Mouse (Mus musculus) c-Kit-positive CD71-positive TER-119-positive erythroid progenitor cells, embryonic 14.5 days (primary cell): Measurements from ENCODE around the gene Relt.
A peak's percentile ranks its signal among the peaks of the same experiment; 100 is the strongest.

Experiments
- DNase-seq: peaks from one replicate; pipeline ENCODE4 v3.0.0-alpha.2; 2013; ENCODE audit warnings: low spot score

The Relt gene

DNA sequence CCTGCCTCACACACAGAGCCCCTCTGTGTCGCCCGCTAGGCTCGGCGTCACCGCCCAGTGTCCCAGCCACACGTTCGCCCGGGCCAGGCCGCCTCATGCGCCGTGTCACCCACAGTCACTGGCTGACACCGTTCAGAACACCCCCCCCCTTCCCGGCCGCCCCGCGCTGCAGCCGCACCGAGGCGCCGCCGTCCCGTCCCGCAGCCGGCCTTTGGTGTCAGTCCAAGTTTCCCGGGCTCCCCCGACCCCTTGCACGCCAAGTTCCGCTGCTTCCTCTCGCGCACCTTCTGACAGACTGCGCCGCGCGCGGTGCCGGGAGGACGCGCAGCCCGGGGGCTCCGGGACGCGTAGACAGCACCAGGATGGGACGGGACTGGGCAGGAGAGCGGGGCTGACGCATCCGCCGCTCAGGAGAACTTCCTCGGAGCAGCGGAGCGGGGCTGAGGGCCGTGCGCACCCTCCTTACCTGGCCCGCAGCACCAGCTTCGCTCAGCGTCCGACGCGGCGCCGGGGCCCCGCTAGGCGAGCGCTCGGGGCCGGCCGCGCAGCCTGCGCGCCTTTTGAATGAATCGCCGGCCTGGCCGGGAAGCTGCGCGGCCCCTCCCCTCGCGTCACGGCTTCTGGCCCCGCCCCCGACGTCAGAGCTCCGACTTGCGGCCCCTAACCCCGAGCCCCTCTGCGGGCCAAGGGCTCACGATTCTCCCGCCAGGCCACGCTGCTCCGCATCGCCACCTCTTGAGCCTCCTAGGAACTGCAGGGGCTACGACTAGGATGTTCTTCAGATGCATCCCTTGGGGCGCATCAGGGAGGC lies at the start of gene Relt:
Gene Relt (minus strand): TSS at position 619 of the 811 bp plus-strand sequence.
- peak; percentile 97 for DNase-seq

DNA sequence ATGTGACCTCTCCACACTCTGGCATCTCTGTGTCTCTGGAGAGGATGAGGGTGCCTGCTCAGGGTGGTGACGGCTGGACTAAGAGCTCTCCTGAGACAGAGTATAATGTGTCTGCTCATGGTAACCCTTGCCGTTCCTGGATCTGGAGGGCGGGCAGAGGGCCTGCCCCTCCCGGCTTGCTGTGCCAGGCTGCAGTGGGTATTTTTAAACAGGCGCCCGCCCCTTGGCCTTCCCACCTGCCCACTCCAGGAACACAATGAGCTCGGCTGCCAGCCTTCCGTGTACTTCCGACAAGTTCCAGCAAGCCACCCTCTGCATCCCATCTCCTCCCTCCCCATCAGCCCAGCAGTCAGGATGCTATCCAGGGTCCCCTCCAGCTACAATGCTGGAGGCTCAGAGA lies 48.5 kb upstream of the Relt start:
- DNase-seq, result no peak

DNA sequence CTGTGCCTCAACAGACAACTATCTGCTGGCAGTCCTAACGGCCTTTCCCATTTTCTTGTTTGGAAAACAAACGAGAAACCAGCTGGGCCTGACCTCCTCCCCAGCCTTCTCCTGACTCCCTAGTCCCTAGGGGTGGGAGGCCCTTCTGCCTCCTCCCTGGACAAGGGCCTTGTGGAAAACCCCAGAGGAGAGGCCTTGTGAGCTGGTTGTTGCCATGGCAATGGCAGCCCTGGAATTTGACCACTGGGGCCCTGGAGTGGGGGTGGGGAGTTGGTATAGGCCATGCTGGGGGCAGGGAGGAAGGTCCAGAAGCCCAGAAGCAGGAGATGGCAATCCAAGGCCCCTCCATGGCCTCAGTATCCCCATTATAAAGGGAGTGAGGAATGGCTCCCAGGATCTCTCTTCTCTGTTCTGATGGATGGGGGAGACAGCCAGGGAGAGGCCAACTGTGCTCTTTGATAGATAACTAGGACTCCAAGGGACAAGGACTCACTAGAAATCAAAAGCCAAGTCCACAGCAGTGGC lies 48.1 kb upstream of the Relt start:
- no peak for DNase-seq

DNA sequence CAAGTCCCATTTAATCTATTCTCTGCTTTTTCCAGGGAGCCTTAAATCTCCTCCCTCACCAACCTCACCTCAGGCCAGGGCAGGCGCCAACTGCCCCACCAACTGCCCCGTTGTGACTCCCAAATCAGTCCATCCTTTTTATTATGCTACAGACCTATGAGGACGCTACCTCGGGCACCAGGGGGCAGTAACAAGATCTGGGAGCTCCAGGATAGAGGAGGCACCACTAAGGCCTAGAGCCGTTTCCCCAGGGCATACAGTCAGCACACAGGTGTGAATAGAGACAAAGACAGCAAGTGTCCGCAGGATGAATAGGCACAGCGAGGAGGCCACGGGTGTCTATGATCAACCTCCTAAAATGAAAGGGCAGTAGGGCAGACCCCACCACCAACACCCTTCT lies 45.3 kb upstream of the Relt start:
- no peak for DNase-seq

DNA sequence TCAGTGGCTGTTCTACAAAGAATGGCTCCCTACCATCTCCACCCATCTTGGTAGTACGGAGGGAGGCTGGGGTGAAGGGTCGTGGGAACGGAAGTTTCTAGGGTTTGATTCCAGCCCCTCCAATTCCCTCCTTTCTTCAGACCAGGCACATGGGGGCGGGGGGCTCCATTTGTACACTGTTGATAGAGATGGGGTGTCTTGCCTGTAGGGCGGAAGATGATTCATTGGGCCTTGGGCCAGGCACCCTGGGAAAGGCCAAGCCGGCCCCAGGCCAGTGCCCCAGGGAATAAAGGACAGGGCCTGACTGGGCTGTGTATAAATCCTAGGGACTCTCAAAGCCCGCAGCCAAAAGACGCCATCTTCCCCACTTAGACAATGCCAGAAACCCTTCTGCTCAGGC lies 44.8 kb upstream of the Relt start:
- DNase-seq, result no peak

DNA sequence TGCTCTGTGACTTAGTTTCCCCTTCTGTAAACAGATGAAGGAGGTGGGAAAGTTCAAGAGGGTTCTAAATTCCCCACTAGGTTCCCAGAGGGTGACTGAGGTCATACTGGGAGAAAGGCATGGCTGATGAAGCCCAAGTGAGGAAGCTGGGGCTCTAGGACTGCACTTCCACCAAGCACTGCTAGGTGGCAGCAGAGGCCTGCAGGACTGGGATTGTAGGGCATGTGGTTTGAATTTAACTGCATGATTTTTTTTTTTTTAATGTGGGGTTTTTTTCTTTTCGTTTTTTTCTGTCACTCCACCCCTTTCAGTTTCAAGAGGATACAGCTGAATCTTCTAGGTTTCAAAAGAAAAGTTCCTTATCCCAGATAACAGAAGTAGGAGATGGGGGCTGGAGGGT lies 44.0 kb upstream of the Relt start:
- DNase-seq, result peak; percentile 55

DNA sequence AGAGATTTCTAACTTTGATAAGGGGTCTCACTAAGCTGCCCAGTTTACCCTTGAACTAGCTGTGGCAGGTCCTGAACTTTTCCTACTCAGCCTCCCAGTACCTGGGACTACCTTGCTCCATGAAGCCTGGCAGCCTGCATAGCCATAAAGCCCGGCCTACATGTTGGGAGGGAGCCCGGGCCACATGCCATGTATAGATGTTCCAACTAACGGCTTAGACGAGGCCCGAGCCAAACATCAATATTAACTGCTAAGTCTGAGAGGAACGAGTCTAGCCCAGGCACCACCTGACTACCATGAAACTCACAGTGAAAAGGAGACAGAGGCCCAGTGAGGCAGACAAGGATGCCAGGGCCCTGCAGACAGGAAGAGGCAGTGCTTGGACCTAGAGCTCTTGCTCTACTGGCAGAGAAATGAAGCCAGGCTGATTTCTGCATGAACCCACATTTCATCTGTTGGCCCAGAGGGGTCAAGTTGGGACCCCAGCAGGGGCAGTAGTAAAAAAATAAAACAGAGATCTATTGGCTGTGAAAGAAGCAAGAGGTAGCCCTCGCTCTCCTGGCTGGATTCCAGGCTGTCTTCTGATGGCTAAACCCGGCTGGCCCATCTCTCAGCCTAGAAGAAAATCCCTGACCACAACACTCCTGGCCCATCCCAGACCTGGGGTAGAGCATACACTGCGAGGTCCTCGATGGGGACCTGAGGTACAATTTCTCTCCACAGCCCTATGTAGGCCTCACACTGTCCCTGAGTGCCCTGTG lies 43.0 kb upstream of the Relt start:
- DNase-seq, result no peak

DNA sequence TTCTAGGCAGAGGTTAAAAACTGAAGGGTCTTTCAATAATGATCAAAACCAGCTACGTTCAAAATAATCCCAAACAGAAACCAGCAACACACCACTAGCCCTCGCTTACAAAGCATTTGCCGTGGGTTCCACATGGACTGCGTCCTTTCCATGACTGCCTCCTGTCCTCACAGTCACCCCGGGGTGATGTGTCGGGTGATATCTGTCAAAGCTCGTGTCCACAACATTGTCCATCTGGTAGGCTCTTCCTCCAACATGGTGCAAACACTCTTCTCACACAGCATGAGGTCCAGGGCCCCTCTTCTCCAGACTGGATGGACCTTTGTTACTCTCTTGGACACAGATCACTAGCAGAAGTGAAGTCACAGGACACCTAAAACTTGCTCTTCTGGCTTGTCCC lies 41.8 kb upstream of the Relt start:
- no peak for DNase-seq

DNA sequence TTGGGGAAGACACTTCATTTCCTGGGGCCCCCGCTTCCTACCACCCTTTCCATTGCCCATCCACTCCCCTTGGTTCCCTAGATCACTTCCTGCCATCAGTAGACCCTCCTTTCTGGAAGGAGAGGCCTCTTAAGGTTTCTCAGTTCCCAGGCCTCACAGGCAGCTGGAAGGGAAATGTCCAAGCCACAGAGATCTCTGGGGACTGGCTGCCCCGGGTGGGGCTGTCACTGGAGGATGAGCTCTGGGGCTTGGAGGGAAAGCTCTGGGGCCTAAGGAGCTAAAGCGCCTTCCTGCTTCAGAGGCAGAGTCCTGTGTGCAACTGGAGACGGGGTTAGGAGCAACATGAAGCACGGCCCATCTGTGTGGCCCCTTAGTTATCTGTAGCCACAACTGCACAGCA lies 41.4 kb upstream of the Relt start:
- DNase-seq, result no peak

DNA sequence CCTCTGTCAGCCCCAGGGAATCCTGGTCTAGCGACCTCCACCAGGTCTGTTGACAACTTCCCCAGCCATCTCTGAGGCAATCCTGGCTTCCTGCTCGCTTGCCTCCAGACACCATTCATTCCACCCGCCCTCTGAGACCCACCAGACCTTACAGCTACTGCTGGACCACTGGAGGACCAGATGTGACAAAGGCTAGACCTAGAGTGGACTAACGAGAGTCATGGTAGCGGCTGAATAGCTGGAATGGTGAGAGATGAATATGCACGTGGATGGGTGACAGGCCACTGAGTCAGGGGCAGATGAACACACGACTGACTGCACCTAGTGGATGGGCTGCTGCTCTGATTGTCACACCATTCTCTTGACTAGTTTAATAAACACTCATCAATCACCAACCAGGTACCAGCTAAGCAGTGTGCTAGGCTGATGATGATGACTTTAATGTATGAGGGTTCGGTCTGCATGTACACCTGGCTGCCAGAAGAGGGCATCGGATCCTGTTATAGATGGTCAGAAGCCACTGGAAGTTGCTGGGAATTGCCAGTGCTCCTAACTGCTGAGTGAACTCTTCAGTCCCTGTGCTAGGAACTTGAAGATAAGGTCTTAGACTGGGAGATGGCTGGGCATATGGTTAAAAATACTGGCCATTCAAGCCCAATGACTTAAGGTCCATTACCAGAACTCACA lies 39.3 kb upstream of the Relt start:
- no peak for DNase-seq

DNA sequence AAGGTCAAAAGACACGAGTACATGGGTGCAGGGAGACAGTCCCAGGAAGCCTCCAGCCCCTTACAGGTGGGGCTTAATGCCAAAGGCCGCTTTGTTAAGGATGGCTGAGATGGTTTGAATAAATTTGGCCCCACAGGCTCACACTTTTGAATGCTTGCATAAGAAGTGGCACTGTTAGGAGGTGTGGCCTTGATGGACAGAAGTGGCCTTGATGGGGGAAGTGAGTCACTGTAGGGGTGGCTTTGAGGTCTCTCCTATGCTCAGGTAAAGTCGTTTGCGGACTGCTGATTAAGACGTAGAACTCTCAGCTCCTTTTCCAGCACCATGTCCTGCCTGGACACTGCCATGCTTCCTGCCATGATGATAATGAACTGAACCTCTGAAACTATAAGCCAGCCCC lies 34.6 kb upstream of the Relt start:
- DNase-seq, result no peak

DNA sequence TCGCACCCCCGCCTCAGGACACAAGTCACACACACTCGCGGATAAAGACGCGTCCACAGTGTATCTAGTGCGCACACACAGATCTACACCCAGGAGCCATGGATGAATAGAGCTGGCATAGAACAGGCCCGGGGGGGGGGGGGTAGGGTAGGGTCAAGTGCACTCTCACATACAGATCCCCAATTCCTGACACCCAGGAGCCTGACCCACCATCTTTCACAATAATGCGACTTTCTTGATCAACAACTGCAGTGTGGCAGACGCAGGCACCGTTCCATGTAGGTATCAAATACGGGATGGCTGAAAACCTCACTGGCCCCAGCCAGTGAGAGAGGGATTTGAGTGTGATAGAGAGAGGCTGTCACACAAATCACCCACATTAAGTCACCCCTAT lies 31.6 kb upstream of the Relt start:
- no peak for DNase-seq

DNA sequence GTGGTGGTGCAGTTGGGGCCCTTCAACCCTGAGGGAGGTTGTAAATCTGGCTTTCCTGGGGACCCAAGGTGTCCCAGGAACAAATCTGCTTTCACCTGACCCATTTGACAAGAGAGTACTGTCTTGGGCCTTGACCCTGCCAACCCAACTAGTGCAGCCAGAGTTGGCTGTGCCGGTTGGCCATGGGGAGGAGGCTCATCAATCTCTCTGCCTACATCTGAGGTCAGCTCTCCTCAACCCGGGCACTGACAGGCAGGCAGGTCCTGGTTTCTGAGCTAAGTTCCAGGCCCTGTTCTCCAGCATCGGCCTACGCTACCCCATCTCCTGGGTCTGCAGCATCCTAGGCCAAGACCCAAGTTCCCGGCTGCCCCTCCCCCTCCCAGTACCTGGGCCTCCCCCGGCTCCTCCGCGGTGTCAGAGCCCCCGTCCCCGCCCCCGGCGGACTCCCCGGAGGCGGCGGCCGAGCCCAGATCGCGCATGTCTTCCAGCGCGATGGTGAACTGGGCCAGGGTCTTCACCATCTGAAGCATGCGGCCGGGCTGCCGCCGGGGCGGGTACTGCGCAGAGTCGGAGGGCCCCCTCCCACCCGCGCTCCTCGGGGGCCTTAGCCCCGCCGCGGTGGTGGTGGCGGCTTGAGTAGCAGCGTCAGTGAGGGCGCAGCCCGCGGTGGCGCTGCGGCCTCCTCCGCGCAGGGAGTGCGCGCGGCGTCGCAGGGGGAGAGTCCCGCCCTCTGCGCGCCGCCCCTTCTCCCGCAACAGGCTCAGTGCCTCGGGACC lies 31.0 kb upstream of the Relt start:
- DNase-seq, result no peak

DNA sequence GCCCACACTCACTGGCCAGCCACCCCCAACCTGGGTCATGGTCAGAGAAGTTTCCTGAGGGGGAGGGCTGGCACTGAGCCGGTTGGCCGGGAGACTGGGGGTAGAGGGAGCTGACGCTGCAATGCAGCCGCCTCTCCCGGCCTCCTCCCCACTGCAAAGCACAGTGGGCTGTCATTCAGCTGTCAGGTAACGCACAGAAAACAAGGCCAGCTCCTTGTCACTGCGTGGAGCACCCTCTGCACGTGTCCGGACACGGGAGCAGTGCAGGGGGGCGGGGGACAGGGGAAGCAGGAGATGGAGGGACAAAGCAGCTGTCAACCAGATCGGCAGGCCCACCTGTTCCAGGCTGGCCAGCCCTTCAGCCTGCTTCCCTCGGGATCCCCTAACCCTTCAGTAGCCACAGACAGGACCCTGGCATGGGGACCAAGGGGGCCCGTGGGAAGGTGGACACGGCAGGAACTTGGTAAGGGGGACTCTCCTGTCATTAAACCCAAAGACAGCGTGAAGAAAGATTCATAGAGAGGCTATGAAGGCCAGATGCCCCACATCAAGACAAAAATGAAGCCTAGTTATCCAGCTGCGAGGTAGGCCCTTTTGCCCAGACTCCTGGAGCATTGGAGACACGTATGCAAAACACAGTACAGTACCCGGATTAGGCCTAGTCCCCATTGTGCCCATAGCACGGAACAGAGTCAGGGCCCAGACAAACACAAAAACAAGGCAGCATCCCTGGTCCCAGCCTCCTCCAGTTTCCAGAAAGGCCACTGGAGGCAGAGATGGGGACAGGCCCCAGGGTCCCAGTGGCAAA lies 30.2 kb upstream of the Relt start:
- DNase-seq, result no peak

DNA sequence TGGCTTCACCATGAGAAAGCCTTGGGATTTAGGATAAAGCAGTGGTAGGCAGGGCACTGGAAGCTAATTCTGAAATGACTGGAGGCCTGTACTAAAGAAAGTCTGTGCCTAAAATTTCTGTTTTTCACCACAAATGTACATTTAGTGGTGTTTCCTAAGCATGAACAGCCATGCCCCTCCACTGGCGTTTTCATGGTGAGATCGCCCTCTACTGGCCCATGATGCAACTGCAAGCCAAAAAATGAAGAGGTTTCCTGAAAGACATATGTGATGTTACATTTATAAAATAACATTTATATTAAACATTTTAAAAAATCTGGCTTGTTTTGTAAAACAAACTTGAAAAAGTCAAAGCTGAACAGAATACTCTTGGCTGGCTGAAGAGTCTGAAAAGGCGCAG lies 23.3 kb upstream of the Relt start:
- DNase-seq, result peak; percentile 65

DNA sequence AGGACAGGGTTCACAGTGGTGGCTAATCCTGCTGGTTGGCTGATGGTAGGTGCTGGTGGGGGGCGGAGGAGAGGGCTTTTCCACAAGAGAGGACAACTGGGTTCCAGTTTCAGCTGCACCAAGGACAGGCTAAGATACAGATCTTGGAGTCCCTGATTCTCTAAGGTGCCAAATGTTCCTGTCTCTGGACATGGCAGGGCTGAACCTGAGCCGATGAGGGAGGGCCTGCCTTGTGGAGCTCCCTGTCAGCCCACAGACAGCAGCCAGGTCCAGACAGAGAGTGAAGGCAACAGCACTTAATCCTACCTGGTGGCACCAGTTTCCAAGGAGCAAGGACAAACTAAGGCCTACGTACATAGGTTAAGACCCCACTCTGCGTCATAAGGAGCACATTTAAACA lies 21.2 kb upstream of the Relt start:
- no peak for DNase-seq

DNA sequence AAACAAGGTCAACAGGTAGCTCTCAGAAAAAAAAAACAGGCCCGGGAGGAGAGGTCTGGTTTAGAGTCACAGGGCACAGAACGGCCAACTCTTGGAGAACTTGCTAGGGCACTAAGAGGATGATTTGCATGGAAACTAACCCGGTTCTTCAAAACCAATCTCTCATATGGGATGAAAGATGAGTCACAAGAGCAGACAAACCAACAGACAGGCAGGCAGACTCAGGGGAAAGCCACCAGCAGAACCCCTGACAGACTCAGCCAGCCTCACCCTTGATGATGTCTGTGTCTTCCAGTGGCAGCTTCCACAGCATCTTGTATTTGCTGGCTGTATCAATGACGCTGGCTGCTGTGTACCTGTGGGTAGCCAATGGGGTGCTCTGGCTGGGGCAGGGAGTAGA lies 18.7 kb upstream of the Relt start:
- DNase-seq, result no peak

DNA sequence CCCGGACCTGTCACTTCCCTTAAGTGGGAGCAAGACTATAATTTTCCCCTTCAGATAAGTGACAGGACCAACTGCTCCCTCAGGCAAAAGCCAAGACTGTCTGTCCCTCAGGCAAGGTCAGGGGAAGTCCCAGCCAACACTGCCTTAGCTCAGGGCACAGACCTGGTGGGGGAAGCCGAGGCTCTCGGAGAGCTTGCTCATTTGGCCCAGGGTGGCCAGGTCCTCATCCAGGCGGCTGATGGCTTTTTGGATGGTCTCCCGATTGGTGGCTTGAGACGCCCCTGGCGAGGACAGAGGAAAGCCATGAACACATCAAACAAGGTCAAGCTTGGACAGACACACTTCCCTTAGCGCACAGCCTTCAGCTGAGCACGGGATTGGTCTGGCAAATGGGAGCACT lies 18.3 kb upstream of the Relt start:
- DNase-seq, result no peak

DNA sequence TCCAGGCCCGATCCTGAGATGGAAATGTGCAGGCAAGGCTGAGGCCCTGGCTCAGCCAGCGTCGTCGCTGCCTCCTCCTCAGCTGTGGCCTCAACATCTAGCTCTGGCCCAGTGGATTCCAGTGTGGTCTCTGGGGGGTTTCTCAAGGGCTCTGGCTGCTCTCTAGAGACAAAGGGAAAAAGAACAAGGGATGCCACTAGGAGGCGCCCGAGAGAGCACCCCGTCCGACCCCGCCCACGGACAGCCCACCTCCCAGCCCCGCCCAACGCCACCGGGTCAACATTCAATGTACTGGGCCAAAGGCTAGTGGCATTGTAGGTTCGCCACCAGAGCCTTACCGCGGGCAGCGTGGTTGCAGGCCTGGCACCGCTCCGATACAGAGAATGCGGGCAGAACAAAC lies 16.3 kb upstream of the Relt start:
- peak; percentile 68 for DNase-seq

DNA sequence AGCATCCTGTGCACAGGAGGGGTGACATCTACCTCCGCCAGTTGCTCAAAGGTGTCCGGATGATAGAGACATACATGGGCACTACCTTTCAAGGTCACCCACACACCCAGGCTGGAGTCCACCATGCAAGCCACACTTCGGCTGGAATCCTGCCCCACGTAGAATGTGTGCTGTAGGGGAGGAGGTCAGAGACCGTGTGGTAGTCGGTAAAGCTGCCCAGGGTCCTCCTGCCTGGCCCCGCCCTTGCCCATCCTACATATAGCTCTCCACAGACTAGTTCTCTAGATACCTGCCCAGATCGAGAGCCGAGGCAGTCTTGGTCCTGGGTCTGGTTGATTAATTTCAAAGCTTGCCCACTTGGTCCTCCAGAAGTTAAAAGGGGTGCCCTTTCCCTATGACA lies 13.5 kb upstream of the Relt start:
- no peak for DNase-seq

DNA sequence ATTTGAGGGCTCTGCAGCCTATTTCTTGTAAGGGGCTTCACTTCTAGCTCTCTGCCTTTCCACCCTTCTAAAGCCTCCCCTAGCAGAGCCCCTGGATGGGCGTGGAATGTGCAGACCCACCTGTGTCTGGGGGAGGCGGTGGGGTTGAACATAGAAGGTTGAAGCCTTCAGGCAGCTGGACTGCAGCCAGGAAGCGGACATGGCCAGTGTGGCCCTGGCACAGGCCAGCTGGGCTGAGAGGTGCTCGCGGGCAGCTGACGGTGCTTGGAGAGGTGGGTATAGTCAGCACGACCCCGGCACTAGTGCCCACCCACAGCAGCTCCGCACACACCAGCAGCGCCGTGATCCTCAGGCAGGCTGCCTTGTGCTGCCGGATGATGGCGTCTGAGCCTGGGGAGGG lies 13.0 kb upstream of the Relt start:
- no peak for DNase-seq
